Mouse (Mus musculus): Measurements from ENCODE around the gene Ppp1ca.

The Ppp1ca gene

GRCm38 (mm10) chr19:4232651-4233050 lies 40.8 kb downstream of the Ppp1ca start:
- DNase-seq (ENCODE audit: low spot score), result no peak

GRCm38 (mm10) chr19:4234548-4234947 lies 42.7 kb downstream of the Ppp1ca start:
- no peak for DNase-seq (ENCODE audit: low spot score)

DNA sequence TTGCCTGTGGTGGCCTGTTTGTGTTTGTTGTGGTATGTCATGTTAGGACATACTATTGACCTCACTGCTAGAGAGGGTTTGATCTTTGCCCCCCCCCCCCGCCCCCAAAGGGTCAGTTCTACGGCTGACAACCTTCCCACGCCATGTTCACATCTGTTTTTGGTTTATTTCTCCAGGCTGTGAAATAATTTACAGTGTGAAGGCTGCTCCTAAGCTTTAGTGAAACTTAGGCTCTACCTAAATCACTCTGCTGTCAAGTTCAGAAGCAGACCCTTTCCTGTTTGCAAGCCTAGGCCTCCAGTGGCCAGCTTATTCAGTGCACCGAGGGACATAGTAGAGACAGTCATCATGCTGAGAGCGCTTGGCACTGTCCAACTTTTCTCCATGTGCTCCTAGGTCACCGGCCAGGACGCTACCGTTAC lies 48.4 kb downstream of the Ppp1ca start:
- DNase-seq (ENCODE audit: low spot score), result no peak

- DNase-seq (ENCODE audit: low spot score), result no peak
Measured at GRCm38 (mm10) chr19:4242416-4242815, 50.6 kb downstream of the Ppp1ca start.

DNA sequence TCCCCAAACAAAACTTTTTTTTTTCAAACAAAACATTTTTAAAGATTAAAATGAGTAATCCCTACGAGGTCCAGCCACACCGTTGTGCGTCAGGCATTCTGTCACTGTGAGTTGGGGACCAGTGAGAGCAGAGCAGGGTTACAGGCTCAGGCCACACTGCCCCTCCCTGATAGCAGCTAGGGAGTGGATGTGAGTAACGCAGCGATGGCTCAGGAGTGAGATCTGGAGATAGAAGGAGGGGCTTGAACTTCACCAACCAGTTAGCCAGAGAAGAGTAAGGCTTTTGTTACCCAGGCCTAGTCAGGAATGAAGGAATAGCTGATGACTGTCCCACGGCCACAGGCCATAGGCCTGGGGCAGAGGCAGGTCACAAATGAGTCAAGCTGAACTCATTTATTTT lies 52.9 kb downstream of the Ppp1ca start:
- DNase-seq (ENCODE audit: low spot score), result no peak
